Mouse (Mus musculus) liver, adult 2 months (tissue): ENCODE data around the gene Dapk1. TPM values are rescaled to one million over a fixed set of nuclear protein-coding genes. Genes with fewer than 3 reads are reported as not detected.

ENCODE experiments used
- DNase-seq: peaks from one replicate; pipeline ENCODE4 v3.0.0-alpha.2; 2011; ENCODE audit warnings: low read depth, low spot score; ENCODE audit errors: extremely low read depth
- H3K27ac ChIP-seq: fragments of 200-500 bp; replicated peaks from 2 replicates; pipeline ENCODE4 v1.5.1; 2012; ENCODE audit warnings: low read depth, mild to moderate bottlenecking, control low read depth, inconsistent platforms, low read length; ENCODE audit not compliant: insufficient read depth
- H3K27me3 ChIP-seq: fragments of 200-500 bp; 2 replicates; pipeline ENCODE4 v1.6.1; 2012; ENCODE audit warnings: mild to moderate bottlenecking, moderate library complexity, low read length, inconsistent platforms; ENCODE audit not compliant: control insufficient read depth, insufficient read depth
- H3K36me3 ChIP-seq: fragments of 200-500 bp; 2 replicates; pipeline ENCODE4 v1.6.1; 2012; ENCODE audit warnings: low read length, inconsistent platforms; ENCODE audit not compliant: control insufficient read depth, insufficient read depth
- H3K4me1 ChIP-seq: fragments of 200-500 bp; 2 replicates; pipeline ENCODE4 v1.6.1; 2011; ENCODE audit warnings: low read length; ENCODE audit not compliant: control insufficient read depth, insufficient read depth
- H3K4me3 ChIP-seq: fragments of 200-500 bp; 2 replicates; pipeline ENCODE4 v1.5.1; 2011; ENCODE audit warnings: low read depth, mild to moderate bottlenecking, control low read depth, low read length, moderate library complexity; ENCODE audit not compliant: insufficient read depth
- H3K79me2 ChIP-seq: fragments of 200-500 bp; 2 replicates; pipeline ENCODE4 v1.6.1; 2012; ENCODE audit warnings: inconsistent platforms, mild to moderate bottlenecking, low read length, moderate library complexity; ENCODE audit not compliant: control insufficient read depth, insufficient read depth
- H3K9ac ChIP-seq: fragments of 200-500 bp; 2 replicates; pipeline ENCODE4 v1.6.1; 2012; ENCODE audit warnings: low read depth, mild to moderate bottlenecking, control low read depth, inconsistent platforms, low read length
- CTCF ChIP-seq: fragments of 200-500 bp; IDR thresholded peaks from 2 replicates; pipeline ENCODE4 v1.5.1; 2011; ENCODE audit warnings: low read depth, low read length, control low read depth
- POLR2A ChIP-seq: fragments of 200-500 bp; IDR thresholded peaks from 2 replicates; pipeline ENCODE4 v1.6.1; 2011; ENCODE audit warnings: low read length, control low read depth; ENCODE audit not compliant: insufficient read depth; ENCODE audit errors: extremely low read depth
- WGBS: fragments of 180-500 bp; shearing (Covaris S2); methylation state at CpG from one replicate; pipeline ENCODE4 v1.1.7; 2018; 5-methylcytosine and 5-hydroxymethylcytosine counted together
- polyA plus RNA-seq: library from polyadenylated mRNA; depleted of rRNA; stranded (reverse); fragments of >200 nt; gene quantifications from 2 replicates; pipeline ENCODE4 v1.2.3, GENCODE M21; 2012
- total RNA-seq: library from RNA; depleted of rRNA; stranded (reverse); fragments of >200 nt; gene quantifications from 2 replicates; pipeline ENCODE4 v1.2.3, GENCODE M21; 2014

Gene Dapk1
- total and polyA plus RNA-seq, 2 experiments = 23.0 to 80.5 TPM

DNA sequence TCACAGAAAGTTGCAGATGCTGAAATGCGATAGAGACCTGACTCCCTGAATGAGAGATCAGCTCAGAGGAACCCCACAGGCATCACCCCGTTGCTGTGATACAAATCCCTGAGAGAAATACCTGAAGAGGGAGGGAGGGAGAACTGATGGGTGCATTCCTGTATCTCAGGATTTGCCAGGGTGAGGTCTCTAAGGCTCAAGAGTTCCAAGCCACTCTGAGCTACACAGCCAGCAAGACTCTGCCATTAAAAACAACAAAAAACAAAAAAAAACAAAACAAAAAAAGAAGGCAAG, 26.9 kb downstream of the Dapk1 start:
- Histone ChIP-seq H3K4me1 (no peaks in the 10 kb centered on the region; the same call in 1 of the 2 replicates), H3K36me3 (no peaks in the 10 kb centered on the region), H3K79me2 (peaks cover 55% of the 10 kb centered on the region), H3K27me3 (no peaks in the 10 kb centered on the region), H3K27ac (no peak overlapping the region), H3K9ac (no peak overlapping the region), H3K4me3 (no peak overlapping the region)
- DNase-seq = no peak
- 62% methylated on average over 2 of the region's 2 CpGs for whole genome bisulfite sequencing
- TF ChIP-seq CTCF (no peak), POLR2A (no peak)

DNA sequence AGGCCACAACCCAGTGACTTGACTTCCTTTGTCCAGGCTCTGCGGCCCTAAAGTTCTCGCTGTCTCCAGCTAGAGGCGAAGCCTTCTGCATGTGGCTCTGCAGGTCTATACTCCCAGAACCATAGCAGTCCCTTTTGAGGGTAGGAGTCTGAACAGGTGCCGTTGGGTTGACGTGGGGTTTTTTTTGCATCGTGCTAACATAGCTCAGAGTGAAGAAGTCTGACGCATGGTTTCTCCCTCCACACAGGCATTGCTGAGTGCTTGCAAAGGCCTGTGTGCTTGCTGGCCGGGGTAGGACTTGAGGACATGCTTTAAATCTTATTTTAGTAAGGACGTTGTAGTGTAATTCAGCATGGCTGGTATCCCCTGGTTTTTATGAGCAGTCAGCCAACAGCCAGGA, 27.7 kb downstream of the Dapk1 start:
- TF ChIP-seq POLR2A (no peak), CTCF (no peak)
- peaks cover 51% of the 10 kb centered on the region for H3K79me2 ChIP-seq
- no peaks in the 10 kb centered on the region for H3K27me3 ChIP-seq
- DNase-seq = no peak
- H3K9ac ChIP-seq = no peak overlapping the region
- WGBS = 97% methylated on average over 9 of the region's 9 CpGs
- H3K27ac ChIP-seq = no peak overlapping the region
- peaks cover 2% of the 10 kb centered on the region for H3K4me1 ChIP-seq
- H3K4me3 ChIP-seq = no peak overlapping the region
- no peaks in the 10 kb centered on the region; the same call in 1 of the 2 replicates for H3K36me3 ChIP-seq

DNA sequence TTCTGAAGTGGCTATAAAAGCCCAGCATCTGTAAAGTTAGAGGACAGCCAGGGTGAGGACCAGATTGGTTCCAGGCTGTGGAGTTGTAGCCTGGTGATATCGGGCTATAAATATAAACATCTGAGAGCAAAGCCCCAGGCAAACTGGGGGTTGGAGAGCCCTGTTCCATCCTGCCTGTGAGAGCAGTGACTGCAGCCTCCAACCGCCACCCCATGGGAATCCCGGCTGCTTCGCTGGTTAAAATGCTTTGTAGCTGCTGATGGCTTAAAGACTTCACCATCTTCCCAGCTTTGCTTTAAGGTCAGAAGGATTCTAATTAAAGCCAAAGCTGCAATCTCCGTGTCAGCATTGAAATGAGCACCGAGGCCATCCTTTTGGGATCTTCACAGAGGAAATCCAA, 32.2 kb downstream of the Dapk1 start:
- Histone ChIP-seq H3K4me1 (peaks cover 2% of the 10 kb centered on the region), H3K4me3 (no peak overlapping the region), H3K27ac (no peak overlapping the region), H3K27me3 (no peaks in the 10 kb centered on the region), H3K79me2 (peaks cover 37% of the 10 kb centered on the region; the same call in 1 of the 2 replicates), H3K36me3 (peaks cover 2% of the 10 kb centered on the region), H3K9ac (no peak overlapping the region)
- 70% methylated on average over 6 of the region's 6 CpGs for WGBS
- DNase-seq = no peak
- TF ChIP-seq CTCF = no peak
- no peak for TF ChIP-seq POLR2A

DNA sequence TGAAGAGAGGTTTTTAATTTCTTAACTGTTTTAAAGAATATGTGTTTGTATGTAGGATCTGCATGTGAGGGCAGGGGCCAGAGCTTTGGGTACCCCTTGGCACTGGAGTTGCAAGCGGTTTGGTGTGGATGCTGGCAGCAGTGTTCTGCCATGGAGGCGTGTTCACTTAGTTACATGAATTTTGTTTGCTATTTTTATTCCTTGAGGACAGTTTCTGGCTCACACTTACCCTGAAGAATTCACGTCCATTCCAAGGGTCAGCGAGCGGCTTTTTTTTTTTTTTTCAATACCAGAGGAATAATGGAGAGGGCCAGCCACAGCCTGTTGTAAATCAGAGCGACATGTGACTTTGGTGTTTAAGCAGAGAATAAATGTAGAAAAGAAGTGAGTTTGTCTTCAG, 33.9 kb downstream of the Dapk1 start:
- no peak for DNase-seq
- no peak overlapping the region for H3K4me3 ChIP-seq
- peaks cover 2% of the 10 kb centered on the region for H3K36me3 ChIP-seq
- peaks cover 41% of the 10 kb centered on the region for H3K79me2 ChIP-seq
- TF ChIP-seq POLR2A (no peak), CTCF (no peak)
- H3K27ac ChIP-seq = no peak overlapping the region
- no peak overlapping the region for H3K9ac ChIP-seq
- no peaks in the 10 kb centered on the region for H3K27me3 ChIP-seq
- peaks cover 2% of the 10 kb centered on the region for H3K4me1 ChIP-seq
- WGBS = 77% methylated on average over 6 of the region's 6 CpGs

DNA sequence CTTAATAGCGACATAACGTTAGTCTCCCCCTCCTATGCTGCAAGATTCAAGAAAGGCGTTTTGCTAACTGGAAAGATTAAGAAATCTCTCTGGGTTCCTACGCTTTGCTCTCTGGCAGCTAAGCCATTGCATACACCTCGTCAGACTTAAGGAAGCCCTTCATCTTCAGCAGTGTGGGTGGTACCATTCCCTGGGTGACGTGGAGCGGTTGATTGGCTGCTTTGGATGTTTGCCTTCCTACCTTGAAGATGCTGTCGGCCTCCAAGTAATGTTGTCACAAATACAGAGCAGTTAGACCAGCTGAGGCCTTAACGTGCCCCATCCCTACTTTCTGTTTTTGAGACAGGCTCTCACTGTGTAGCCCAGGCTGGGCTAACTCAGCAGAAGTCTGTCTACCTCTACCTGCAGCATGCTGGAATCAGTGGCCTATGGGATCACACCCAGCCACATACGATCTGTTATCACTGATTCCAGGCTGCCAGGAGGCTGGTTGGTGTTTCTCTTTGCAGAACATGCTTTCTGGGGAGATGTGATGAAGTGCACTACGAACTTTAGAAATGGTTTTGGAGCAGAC, 37.8 kb downstream of the Dapk1 start:
- peaks cover 2% of the 10 kb centered on the region; the same call in 1 of the 2 replicates for H3K36me3 ChIP-seq
- TF ChIP-seq CTCF (no peak), POLR2A (no peak)
- WGBS = 82% methylated on average over 11 of the region's 11 CpGs
- no peaks in the 10 kb centered on the region for H3K27me3 ChIP-seq
- DNase-seq = no peak
- H3K27ac ChIP-seq = no peak overlapping the region
- peaks cover 44% of the 10 kb centered on the region for H3K79me2 ChIP-seq
- no peak overlapping the region for H3K9ac ChIP-seq
- H3K4me1 ChIP-seq = peaks cover under 1% of the 10 kb centered on the region; the same call in 1 of the 2 replicates
- H3K4me3 ChIP-seq = no peak overlapping the region

DNA sequence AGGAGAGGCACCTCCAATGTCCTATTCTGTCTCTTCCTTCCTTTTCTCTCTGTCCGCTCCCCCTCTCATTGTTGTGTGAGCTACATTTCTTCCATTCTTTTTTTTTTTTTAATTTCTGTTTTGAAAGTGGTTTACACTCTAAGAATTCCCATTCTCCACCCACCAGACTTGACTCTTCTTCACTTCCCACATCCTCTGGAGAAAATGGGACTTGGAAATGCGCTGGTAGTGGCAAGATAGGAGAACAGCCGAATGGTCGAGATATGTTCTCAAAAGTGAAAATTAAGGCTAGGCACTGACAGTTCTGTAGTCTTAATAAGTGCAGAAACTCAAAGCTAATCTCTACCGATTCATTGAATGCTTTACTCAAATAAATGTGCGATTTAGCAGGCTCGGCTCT, 38.7 kb downstream of the Dapk1 start:
- Histone ChIP-seq H3K27ac (no peak overlapping the region), H3K79me2 (peaks cover 48% of the 10 kb centered on the region), H3K4me3 (no peak overlapping the region), H3K4me1 (peaks cover 2% of the 10 kb centered on the region; the same call in 1 of the 2 replicates), H3K27me3 (no peaks in the 10 kb centered on the region), H3K36me3 (peaks cover 2% of the 10 kb centered on the region; the same call in 1 of the 2 replicates), H3K9ac (no peak overlapping the region)
- 91% methylated on average over 7 of the region's 7 CpGs for WGBS
- TF ChIP-seq CTCF (no peak), POLR2A (no peak)
- no peak for DNase-seq
